Mouse (Mus musculus) embryo, embryonic 10 days (tissue): Measurements from ENCODE around the gene Hsd17b12.

Experiments
- DNase-seq: peaks from one replicate; pipeline ENCODE4 v3.0.0-alpha.2; 2015; ENCODE audit warnings: low spot score

Gene Hsd17b12

GRCm38 (mm10) chr2:94002331-94002730 lies 155.4 kb downstream of the Hsd17b12 start:
- DNase-seq: peak; percentile 91

GRCm38 (mm10) chr2:94001918-94002317 lies 155.8 kb downstream of the Hsd17b12 start:
- no peak for DNase-seq

- DNase-seq: no peak
Measured at GRCm38 (mm10) chr2:94001411-94001810, 156.4 kb downstream of the Hsd17b12 start.

- DNase-seq: no peak
Measured at GRCm38 (mm10) chr2:93996254-93996653, 161.5 kb downstream of the Hsd17b12 start, which contains the start of gene Gm27027. Gm27027 (minus strand) TSS chr2:93996354.

- DNase-seq: no peak
Measured at GRCm38 (mm10) chr2:93992810-93993209, 165.0 kb downstream of the Hsd17b12 start.

- DNase-seq: no peak
Measured at GRCm38 (mm10) chr2:93992259-93992658, 165.5 kb downstream of the Hsd17b12 start.

- no peak for DNase-seq
Measured at GRCm38 (mm10) chr2:93991336-93991735, 166.4 kb downstream of the Hsd17b12 start.

GRCm38 (mm10) chr2:93988440-93988839 lies 169.3 kb downstream of the Hsd17b12 start:
- DNase-seq: no peak
